Mouse (Mus musculus) cerebellum, postnatal 36 days (tissue): Measurements from ENCODE around the gene Eva1c.

Experiments
- DNase-seq, 2 experiments: peaks; one replicate each; pipeline ENCODE4 v3.0.0; 2021 to 2022; ENCODE audit warnings: mixed read lengths in 2 of 2

Eva1c gene

GRCm38 (mm10) chr16:90924606-90925370, 98.3 kb downstream of the Eva1c start:
- DNase-seq: no peak

- peak; percentile 62 to 65 for DNase-seq
Observed at GRCm38 (mm10) chr16:90925461-90925860, 98.9 kb downstream of the Eva1c start.

GRCm38 (mm10) chr16:90927446-90927845, 100.9 kb downstream of the Eva1c start:
- DNase-seq: no peak

GRCm38 (mm10) chr16:90933534-90934176, 107.1 kb downstream of the Eva1c start:
- no peak for DNase-seq

- peak in 1 of 2 experiments; percentile 62 for DNase-seq
Observed at GRCm38 (mm10) chr16:90934193-90934686, 107.7 kb downstream of the Eva1c start.

GRCm38 (mm10) chr16:90934687-90935328, 108.3 kb downstream of the Eva1c start, which contains the start of gene Cfap298:
Gene Cfap298 (minus strand): TSS chr16:90935114.
- peak; percentile 91 to 92 for DNase-seq

GRCm38 (mm10) chr16:90941246-90941645, 114.7 kb downstream of the Eva1c start:
- DNase-seq: no peak

GRCm38 (mm10) chr16:90946977-90947376, 120.5 kb downstream of the Eva1c start:
- DNase-seq: no peak

- DNase-seq: no peak
Observed at GRCm38 (mm10) chr16:90950354-90950963, 123.9 kb downstream of the Eva1c start.

GRCm38 (mm10) chr16:90953147-90953546, 126.6 kb downstream of the Eva1c start:
- DNase-seq: no peak

GRCm38 (mm10) chr16:90953770-90954169, 127.3 kb downstream of the Eva1c start:
- DNase-seq: no peak
